Mouse (Mus musculus) bone marrow, adult 2 months (tissue): ENCODE data around the gene Mrm3. TPM values are rescaled to one million over a fixed set of nuclear protein-coding genes. Genes with fewer than 3 reads are reported as not detected.
A peak's percentile ranks its signal among the peaks of the same experiment; 100 is the strongest.
"Not testable (repeated sequence)": the region's sequence is repeated elsewhere in the genome, so short reads cannot be mapped to it uniquely, and the experiment has no call there.

Experiments used
- H3K27ac ChIP-seq: fragments of 200-500 bp; 2 replicates; pipeline ENCODE4 v1.5.1; 2012; ENCODE audit warnings: low read depth, mild to moderate bottlenecking, control low read depth, inconsistent platforms, low read length; ENCODE audit not compliant: control insufficient read depth, poor library complexity, insufficient read depth
- H3K4me1 ChIP-seq: fragments of 200-500 bp; 2 replicates; pipeline ENCODE4 v1.6.1; 2011; ENCODE audit warnings: low read length; ENCODE audit not compliant: control insufficient read depth, insufficient read depth
- H3K4me3 ChIP-seq: fragments of 200-500 bp; replicated peaks from 2 replicates; pipeline ENCODE3; 2011; ENCODE audit warnings: mild to moderate bottlenecking, low read depth, low read length, control low read depth; ENCODE audit not compliant: control insufficient read depth
- CTCF ChIP-seq: fragments of 200-500 bp; IDR thresholded peaks from 2 replicates; pipeline ENCODE4 v1.5.1; 2011; ENCODE audit warnings: low read length, control low read depth; ENCODE audit not compliant: control insufficient read depth, insufficient read depth
- POLR2A ChIP-seq: fragments of 200-500 bp; IDR thresholded peaks from 2 replicates; pipeline ENCODE4 v1.6.1; 2011; ENCODE audit warnings: low read depth, mild to moderate bottlenecking, control low read depth, low read length, borderline replicate concordance; ENCODE audit not compliant: control insufficient read depth
- WGBS: fragments of 180-500 bp; shearing (Covaris S2); methylation state at CpG from one replicate; pipeline ENCODE4 v1.1.7; 2018; 5-methylcytosine and 5-hydroxymethylcytosine counted together
- polyA plus RNA-seq: library from polyadenylated mRNA; stranded (reverse); fragments of >200 nt; gene quantifications from 2 replicates; pipeline ENCODE4 v1.2.4, GENCODE M21; 2011; ENCODE audit warnings: low replicate concordance; ENCODE audit not compliant: missing spikeins, insufficient read depth, insufficient read length

The Mrm3 gene
- polyA plus RNA-seq, result 3.7 and 8.0 TPM in 2 replicates

GRCm38 (mm10) chr11:76242901-76243810 lies at the start of gene Mrm3, which contains the start of gene Glod4:
Mrm3 (plus strand) TSS chr11:76243715.
Glod4 (minus strand) TSS chr11:76243725.
- no peak for TF ChIP-seq CTCF
- peak; percentile 78; the same call in 1 of the 2 replicates for TF ChIP-seq POLR2A
- no peak within 1 kb of the TSS; the same call in 1 of the 2 replicates for H3K27ac ChIP-seq
- no peaks in the 10 kb centered on the region; the same call in 1 of the 2 replicates for H3K4me1 ChIP-seq
- WGBS, result under 1% methylated on average over 61 of the region's 61 CpGs
- H3K4me3 ChIP-seq, result peak within 1 kb of the TSS; percentile 83

- Histone ChIP-seq H3K4me1 (no peaks in the 10 kb centered on the region), H3K27ac (no peak overlapping the region), H3K4me3 (no peak overlapping the region)
- 79% methylated on average over 8 of the region's 8 CpGs for WGBS
- TF ChIP-seq POLR2A, result no peak
- no peak for TF ChIP-seq CTCF
Observed at GRCm38 (mm10) chr11:76196275-76196976, 47.1 kb upstream of the Mrm3 start.

GRCm38 (mm10) chr11:76196977-76197469 lies 46.5 kb upstream of the Mrm3 start:
- Histone ChIP-seq H3K27ac (no peak overlapping the region), H3K4me1 (no peaks in the 10 kb centered on the region), H3K4me3 (no peak overlapping the region)
- 73% methylated on average over 8 of the region's 8 CpGs for WGBS
- no peak for TF ChIP-seq POLR2A
- TF ChIP-seq CTCF, result no peak

GRCm38 (mm10) chr11:76201761-76202674 lies 41.5 kb upstream of the Mrm3 start:
- Histone ChIP-seq H3K4me1 (no peaks in the 10 kb centered on the region), H3K27ac (no peak overlapping the region), H3K4me3 (peak overlapping the region; percentile 74)
- no peak for TF ChIP-seq CTCF
- 0 out of 2 replicates have a peak, but pooled peaks have one; percentile 12 for TF ChIP-seq POLR2A
- under 1% methylated on average over 90 of the region's 90 CpGs for WGBS

GRCm38 (mm10) chr11:76206793-76207192 lies 36.7 kb upstream of the Mrm3 start:
- H3K4me1 ChIP-seq, result no peaks in the 10 kb centered on the region
- 75% methylated on average over 5 of the region's 5 CpGs for WGBS

GRCm38 (mm10) chr11:76210228-76210985 lies 33.1 kb upstream of the Mrm3 start:
- Histone ChIP-seq H3K27ac (no peak overlapping the region), H3K4me3 (no peak overlapping the region), H3K4me1 (no peaks in the 10 kb centered on the region)
- TF ChIP-seq POLR2A, result no peak
- TF ChIP-seq CTCF, result no peak
- WGBS, result 79% methylated on average over 13 of the region's 13 CpGs

More at GRCm38 (mm10) chr11:76206793-76207192, 36.7 kb upstream of the Mrm3 start:
- Histone ChIP-seq H3K27ac (no peak overlapping the region), H3K4me3 (no peak overlapping the region)
- no peak for TF ChIP-seq POLR2A
- no peak for TF ChIP-seq CTCF

- H3K27ac ChIP-seq, H3K4me3 ChIP-seq, H3K4me1 ChIP-seq: not testable (repeated sequence)
- 95% methylated on average over 5 of the region's 6 CpGs for WGBS
Observed at GRCm38 (mm10) chr11:76211595-76211994, 31.9 kb upstream of the Mrm3 start.
